Mouse (Mus musculus) A20 (cell line): ENCODE results near the gene Sgpp2.

Experiments used
- DNase-seq: peaks from one replicate; pipeline ENCODE4 v3.0.0-alpha.2; 2011; ENCODE audit warnings: low read depth, low spot score

Sgpp2 gene

DNA sequence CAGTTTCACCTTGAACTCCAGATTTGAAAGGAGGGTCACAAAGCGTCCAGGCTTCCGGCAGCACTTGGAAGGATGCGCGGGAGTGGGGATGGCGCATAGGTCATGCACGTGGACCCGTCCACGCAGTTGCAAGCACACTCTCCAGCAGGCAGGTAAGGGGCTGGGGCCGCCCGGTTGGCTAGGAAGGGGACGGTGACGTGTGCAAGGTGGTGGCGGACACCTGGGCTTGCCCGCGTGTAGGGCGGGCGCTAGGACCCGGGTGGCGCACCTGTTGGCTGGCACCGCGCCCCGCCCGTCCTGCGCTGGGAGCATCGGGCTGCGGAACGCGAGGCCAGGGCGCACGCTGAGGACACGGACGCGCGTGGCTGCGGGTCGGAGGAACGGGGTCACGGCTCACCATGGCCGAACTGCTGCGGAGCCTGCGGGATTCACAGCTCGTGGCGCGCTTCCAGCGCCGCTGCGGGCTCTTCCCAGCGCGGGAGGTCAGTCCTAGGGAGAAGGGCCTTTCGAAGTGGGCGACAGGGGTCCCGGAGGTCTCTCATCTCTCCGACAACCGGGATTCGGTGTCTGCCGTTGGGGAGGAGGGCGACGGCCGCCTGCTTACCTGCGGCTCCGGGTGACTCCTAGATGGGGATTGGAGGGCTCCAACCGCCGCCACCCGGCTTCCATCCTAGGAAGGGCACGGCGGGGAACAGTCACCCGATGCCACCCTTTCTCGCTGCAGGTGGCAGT is at the start of gene Sgpp2:
Gene Sgpp2, plus strand, starts transcription at position 325 of the 732 bp plus-strand sequence.
- DNase-seq, result no peak

DNA sequence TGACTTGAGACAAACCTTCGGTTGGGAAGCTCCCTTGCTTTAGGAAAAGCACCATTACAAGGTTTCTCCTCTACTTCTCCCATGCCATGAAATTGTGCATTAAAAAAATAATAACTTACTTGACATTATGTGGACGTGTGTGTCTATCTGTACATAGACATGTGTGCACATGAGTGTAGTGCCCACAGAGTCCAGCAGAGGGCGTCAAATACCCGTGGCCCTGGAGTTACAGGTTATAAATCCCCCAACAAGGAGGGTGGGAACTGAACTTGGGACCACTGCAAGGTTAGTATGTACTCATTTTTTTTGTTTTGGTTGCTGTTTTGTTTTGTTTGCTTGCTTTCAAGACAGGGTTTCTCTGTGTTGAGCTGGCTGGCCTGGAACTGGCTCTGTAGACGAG is 42.6 kb upstream of the Sgpp2 start:
- DNase-seq, result peak; percentile 1

GRCm38 (mm10) chr1:78272915-78273314 is 37.2 kb upstream of the Sgpp2 start:
- DNase-seq, result no peak

- no peak for DNase-seq
These were observed 31.0 kb upstream of the Sgpp2 start for GRCm38 (mm10) chr1:78279128-78279527.

DNA sequence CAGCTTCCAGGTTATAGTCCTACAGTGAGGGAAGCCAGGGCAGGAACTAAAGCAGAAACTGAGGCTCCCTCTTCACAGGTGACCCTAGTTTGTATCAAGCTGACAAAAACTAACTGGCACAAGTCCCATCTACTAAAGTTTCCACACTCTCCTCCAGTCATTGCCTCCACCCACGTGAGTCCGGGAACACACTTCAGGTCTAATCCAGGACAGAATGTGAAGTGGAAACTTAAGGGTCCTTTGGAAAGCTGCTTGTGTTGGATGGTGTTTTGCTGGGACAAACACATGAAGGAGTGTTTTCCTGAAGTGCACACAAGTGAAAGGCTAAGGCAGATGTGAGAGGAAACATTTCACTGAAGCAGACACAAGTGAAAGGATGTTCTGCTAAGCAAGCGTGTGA is 17.7 kb upstream of the Sgpp2 start:
- no peak for DNase-seq

- DNase-seq, result no peak
These were observed 10.4 kb upstream of the Sgpp2 start for GRCm38 (mm10) chr1:78299670-78300225.

DNA sequence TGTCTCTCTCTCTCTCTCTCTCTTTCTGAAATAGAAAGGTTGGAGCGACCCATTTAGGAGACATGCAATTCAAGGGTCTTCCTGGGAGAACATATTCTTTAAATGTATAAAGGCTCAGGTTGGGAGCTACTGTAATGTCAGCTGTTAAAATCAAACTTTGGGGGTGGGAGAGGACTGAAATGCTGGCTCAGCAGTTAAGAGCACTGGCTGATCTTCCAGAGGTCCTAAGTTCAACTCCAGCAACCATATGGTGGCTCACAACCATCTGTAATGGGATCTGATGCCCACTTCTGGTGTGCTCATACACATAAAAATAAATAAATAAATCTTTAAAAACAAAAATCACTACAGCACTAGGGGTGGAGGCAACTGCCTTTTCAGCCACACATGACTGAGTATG is 1.5 kb upstream of the Sgpp2 start:
- no peak for DNase-seq

DNA sequence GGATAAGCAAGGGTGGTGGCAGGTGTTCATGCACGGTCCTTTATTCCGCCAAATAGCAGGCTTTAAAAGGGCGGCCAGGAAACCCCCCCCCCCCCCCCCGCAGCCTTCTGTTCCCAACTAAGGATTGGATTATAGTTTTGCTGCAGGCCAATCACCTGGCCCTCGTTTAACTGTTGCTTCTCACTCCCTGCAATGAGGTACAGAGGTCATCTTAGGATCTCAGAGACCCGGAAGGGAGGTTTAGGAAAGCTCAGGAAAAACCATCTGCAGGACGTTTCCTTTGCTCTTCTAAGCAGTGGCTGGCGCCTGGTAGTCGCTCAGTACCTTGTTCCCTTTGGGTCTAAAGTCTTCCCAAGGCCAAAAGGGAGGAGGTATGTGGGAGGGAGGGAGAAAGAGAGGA is 865 bp upstream of the Sgpp2 start:
- DNase-seq, result no peak

- no peak for DNase-seq
These were observed 756 bp downstream of the Sgpp2 start for GRCm38 (mm10) chr1:78310861-78311341.

GRCm38 (mm10) chr1:78311482-78311881 is 1.3 kb downstream of the Sgpp2 start:
- DNase-seq, result no peak

DNA sequence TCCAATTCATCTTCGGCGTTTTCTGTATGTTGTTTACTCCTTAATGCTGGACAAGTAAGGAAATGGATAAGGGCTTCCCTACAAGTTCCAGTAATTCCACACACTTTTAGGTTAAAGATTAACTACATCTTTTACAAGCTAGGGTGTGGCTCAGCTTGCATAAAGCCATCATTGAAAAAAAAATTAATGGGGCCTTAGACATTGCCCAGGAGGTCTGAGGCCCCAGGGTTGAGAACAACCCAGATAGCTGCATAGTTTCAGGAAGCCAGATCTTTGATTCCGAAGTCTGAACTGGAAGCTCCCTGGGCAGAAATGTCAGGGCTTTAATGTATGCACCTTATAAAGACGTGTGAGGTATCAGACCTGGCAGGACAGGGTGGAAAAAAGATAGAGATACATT is 2.8 kb downstream of the Sgpp2 start:
- no peak for DNase-seq

- DNase-seq, result no peak
These were observed 3.8 kb downstream of the Sgpp2 start for GRCm38 (mm10) chr1:78313961-78314360.

DNA sequence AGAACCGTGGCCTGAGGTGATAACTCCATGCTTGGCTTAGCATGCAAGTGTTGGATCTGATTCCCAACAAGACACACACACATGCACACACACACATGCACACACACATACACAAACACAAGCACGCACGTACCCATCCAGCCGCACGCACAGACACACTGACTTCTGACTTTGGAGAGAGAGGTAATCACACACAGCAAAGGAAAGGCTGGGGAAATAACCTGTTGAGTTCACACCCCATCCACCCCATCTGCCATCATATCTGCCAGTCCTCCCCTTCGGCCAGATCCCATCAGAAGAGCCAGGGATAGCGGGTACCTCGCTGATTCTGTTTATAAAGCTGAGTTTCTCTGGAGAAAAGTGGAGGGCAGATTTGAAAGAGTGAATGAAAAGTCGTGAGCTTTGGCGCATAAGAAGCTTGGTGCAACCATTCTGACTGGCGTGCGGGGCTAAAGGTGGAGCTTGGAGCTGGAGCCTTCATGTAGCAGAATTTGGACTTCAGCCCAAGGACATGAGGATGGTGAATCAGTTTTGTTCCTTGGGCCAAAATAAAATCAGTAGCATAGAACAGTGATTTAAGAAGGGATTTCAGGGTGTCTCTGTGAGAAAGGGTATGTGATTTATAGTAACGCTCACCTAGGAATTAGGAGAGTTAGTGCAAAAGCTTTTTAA is 8.1 kb downstream of the Sgpp2 start:
- DNase-seq, result no peak

- DNase-seq, result no peak
These were observed 10.1 kb downstream of the Sgpp2 start for GRCm38 (mm10) chr1:78320291-78320690.

DNA sequence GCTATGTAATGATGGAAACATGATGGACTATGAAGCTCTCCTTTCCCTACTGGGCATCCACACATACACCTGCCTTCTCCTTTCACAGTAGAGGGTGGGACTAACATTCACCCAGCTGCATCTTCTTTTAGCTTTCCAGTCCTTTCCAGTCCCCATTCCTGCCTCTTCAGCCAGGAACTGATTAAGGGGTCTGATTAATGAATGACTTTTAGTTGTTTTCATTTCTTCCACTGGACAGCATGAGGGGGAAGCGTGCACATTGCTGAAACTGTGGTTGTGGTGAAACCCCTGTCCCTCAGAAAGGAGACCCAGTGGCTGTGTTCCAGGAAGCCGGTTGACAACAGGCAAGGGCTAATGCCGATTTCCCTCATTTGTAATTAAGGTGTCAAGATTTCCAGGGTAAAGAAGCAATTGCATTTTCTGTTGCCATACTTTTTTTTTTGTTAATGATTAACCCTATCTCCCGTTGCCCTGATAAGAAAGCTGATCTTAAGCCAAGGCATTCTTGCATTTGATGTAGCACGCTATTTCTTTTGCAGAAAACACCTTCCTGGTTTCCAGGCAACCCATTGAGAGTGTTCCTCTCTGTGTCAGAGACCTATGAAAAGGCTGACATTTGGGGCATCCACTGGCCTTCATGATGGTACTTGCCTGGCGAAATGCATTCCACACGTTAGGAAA is 12.1 kb downstream of the Sgpp2 start:
- DNase-seq, result no peak

DNA sequence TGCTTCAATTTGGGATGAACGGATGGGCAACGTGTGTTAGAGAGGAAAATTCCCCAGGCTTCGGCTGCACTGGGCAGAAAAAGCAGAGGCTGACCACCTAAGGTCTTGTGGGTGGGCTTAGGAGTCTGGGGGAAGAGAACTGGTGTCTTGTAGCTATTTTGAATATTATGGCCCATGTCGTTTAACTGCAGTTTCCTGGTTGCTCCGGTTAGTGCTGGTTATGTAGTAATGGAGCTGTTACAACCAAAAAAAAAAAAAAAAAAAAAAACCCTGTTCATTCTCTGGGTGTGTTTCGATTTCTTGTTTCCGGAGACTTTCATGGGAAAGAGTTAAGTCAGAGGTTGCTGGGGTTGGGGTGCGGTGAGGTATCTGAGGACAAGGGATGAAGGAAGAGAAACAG is 12.7 kb downstream of the Sgpp2 start:
- DNase-seq, result no peak

GRCm38 (mm10) chr1:78324044-78324443 is 13.9 kb downstream of the Sgpp2 start:
- DNase-seq, result no peak

- no peak for DNase-seq
These were observed 15.7 kb downstream of the Sgpp2 start for GRCm38 (mm10) chr1:78325851-78326250.

GRCm38 (mm10) chr1:78328646-78329045 is 18.5 kb downstream of the Sgpp2 start:
- DNase-seq, result no peak

DNA sequence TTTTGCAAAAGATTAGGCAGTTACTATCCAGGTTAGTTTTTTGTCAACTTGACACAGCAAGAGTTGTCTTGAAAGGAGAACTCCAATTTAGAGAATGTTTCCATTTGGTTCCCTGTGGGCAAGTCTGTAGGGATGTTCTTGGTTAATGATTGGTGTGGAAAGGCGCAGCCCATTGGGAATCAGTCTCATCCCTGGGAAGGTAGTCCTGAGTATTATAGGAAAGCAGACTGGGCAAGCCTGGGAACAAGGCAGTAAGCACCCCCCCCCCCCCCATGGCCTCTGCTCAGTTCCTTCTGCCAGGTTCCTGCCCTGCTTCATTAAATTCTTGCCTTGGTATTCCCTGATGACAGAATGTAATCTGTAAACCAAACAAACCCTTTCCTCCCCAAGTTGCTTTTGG is 19.7 kb downstream of the Sgpp2 start:
- no peak for DNase-seq

DNA sequence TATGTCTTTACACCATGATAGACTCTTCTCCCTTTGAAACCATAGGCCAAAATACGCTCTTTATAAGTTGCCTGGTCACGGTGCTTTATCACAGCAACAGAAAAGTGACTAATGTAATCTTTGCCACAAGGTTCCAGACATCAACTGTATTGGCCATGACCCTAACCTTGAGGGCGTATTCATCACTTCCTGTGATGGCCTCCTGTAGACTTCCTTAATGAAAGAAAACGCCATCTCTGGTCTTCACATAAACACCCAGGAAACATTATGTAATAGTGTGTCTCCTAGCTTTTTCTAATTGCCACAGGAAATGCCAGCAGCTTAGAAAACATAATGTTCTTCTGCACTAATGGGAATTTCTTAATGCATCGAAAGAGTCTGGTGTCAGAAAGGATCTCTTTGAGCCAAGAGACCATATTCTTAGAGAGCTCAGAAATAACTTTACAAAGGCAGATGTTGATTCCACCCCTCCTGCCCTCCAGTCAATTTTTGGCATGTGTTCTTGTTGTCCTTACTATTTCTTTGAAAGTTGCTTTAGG is 20.5 kb downstream of the Sgpp2 start:
- no peak for DNase-seq

DNA sequence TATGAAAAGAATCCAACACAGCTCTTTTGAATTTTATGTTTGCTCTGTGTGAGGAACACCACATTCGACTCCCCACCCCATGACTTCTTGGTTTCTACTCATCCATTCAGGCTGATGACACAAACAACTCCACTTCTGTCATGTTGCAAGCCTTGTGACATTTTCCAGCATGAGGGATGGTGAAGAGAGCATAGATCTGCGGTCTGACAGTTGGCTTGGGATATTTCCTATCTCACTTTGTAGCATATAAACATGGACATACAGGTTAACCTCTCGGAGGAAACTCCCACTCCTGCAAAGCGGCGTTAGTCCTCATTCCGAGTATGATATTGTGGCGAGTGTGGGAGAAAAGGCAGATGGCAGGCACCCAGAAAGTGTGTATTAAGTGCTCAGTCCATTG is 27.6 kb downstream of the Sgpp2 start:
- DNase-seq, result no peak
